Mouse (Mus musculus): ENCODE measurements around the gene Cmah. TPM values are rescaled to one million over a fixed set of nuclear protein-coding genes. Genes with fewer than 3 reads are reported as not detected.

The Cmah gene
- polyA plus RNA-seq, 1 experiment from 2014 or later, result 1.4 TPM

DNA sequence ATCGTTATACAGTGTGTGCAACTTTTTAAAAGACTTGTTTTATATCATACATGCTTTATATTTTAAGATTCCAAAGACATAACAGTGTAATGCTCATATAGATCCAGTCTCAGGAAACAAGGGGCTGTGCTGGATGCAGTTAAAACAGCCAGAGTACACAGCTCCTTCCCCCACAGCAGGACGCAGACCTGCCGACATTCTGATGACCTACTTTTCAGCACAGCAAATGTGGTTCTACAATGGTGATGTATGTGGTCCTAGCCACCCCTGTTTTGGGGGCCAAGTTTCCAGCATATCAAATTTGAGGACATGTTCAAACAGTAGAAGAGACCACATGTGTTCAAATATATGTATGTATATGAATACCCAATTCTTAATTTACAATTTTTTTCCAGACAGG, 198.3 kb downstream of the Cmah start:
- DNase-seq (ENCODE audit: low spot score), result no peak
- H3K9ac ChIP-seq (ENCODE audit: low read depth, low read length), result no peak overlapping the region
- no peak overlapping the region for H3K4me3 ChIP-seq (replicated peaks; ENCODE audit: low read depth, low read length)
- no peak overlapping the region for H3K27ac ChIP-seq
- TF ChIP-seq CTCF (IDR thresholded peaks at IDR 0.05; ENCODE audit: low read depth), result no peak
- H3K4me2 ChIP-seq (ENCODE audit: low read length), result no peak overlapping the region
- no peaks in the 10 kb centered on the region for H3K9me3 ChIP-seq (replicated peaks; ENCODE audit: low read length)
- no peaks in the 10 kb centered on the region for H3K4me1 ChIP-seq (replicated peaks; ENCODE audit: insufficient read depth, low read length)
- ATAC-seq (replicated peaks; ENCODE audit: low FRiP score, low read depth), result no peak
- WGBS, result 62% methylated on average over 3 of the region's 3 CpGs
- no peaks in the 10 kb centered on the region for H3K27me3 ChIP-seq (ENCODE audit: insufficient read depth, low read length)
- no peaks in the 10 kb centered on the region for H3K36me3 ChIP-seq (ENCODE audit: insufficient read depth, low read length)

DNA sequence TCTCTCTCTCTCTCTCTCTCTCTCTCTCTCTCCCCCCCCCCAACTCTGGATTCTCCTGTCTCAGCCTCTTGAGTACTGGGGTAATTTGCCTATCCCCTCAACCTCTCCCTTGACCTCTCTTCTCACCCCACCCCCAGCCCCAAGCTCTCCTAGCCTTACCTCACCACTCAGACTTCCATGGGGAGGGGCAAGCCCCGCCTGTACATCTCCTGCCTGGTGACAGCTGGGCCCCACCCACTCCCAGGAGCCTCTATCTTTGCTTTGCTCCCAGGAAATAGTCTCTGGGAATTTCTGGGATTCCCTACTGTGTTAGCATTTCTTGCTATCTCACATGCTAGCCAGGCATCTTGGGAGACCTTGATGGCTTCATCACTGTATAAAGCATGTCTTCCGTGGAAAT, 199.7 kb downstream of the Cmah start:
- Histone ChIP-seq H3K9ac (ENCODE audit: low read depth, low read length) (no peak overlapping the region), H3K36me3 (ENCODE audit: insufficient read depth, low read length) (no peaks in the 10 kb centered on the region), H3K4me2 (ENCODE audit: low read length) (no peak overlapping the region), H3K27ac (no peak overlapping the region), H3K4me1 (replicated peaks; ENCODE audit: insufficient read depth, low read length) (no peaks in the 10 kb centered on the region), H3K4me3 (replicated peaks; ENCODE audit: low read depth, low read length) (no peak overlapping the region), H3K9me3 (replicated peaks; ENCODE audit: low read length) (no peaks in the 10 kb centered on the region), H3K27me3 (ENCODE audit: insufficient read depth, low read length) (no peaks in the 10 kb centered on the region)
- no peak for TF ChIP-seq CTCF (IDR thresholded peaks at IDR 0.05; ENCODE audit: low read depth)
- DNase-seq (ENCODE audit: low spot score) (no peak), ATAC-seq (replicated peaks; ENCODE audit: low FRiP score, low read depth) (no peak)
- 65% methylated on average over 2 of the region's 2 CpGs for WGBS

Other genes with a start within 250 kb of the Cmah start
- gene Carmil1, start 46.6 kb upstream of the Cmah start, polyA plus RNA-seq (2015; fragmentation: Nextera tagmentation; extraction: Ambion mirVana), result 35.4 and 40.9 TPM in 2 replicates

All from kidney, postnatal 0 days (tissue).